Mouse (Mus musculus): Measurements from ENCODE around the gene Fuca1.

GRCm38 (mm10) chr4:135981524-135982063 is 61.1 kb downstream of the Fuca1 start:
- TF ChIP-seq POLR2A (IDR thresholded peaks at IDR 0.05; ENCODE audit: borderline replicate concordance, control insufficient read depth, low read depth, low read length): no peak
- TF ChIP-seq CTCF (IDR thresholded peaks at IDR 0.05; ENCODE audit: control insufficient read depth, insufficient read depth, low read length): no peak

All from bone marrow, adult 2 months (tissue).